Mouse (Mus musculus) embryonic facial prominence, embryonic 12.5 days (tissue): ENCODE data around the gene Ranbp2. TPM values are rescaled to one million over a fixed set of nuclear protein-coding genes. Genes with fewer than 3 reads are reported as not detected.

Experiments
- ATAC-seq: fragments of 200-750 bp; cut with Nextera tagmentation; 2 replicates; pipeline ENCODE4 v1.8.0; 2017; ENCODE audit not compliant: insufficient number of reproducible peaks, insufficient read depth, low FRiP score, low TSS enrichment
- H3K27ac ChIP-seq: fragments of 300-500 bp; sonication (generic); 2 replicates; pipeline ENCODE4 v1.5.1; 2016; ENCODE audit warnings: mild to moderate bottlenecking
- H3K27me3 ChIP-seq: fragments of 300-500 bp; sonication (generic); 2 replicates; pipeline ENCODE4 v1.6.1; 2016; ENCODE audit warnings: mild to moderate bottlenecking, moderate library complexity
- H3K36me3 ChIP-seq: fragments of 300-500 bp; sonication (generic); 2 replicates; pipeline ENCODE4 v1.6.1; 2016; ENCODE audit warnings: mild to moderate bottlenecking
- H3K4me1 ChIP-seq: fragments of 300-500 bp; sonication (generic); 2 replicates; pipeline ENCODE4 v1.6.1; 2016
- H3K4me2 ChIP-seq: fragments of 300-500 bp; sonication (generic); replicated peaks from 2 replicates; pipeline ENCODE4 v1.6.1; 2016; ENCODE audit warnings: mild to moderate bottlenecking, moderate library complexity
- H3K4me3 ChIP-seq: fragments of 300-500 bp; sonication (generic); 2 replicates; pipeline ENCODE4 v1.5.1; 2016; ENCODE audit warnings: mild to moderate bottlenecking
- H3K9ac ChIP-seq: fragments of 300-500 bp; sonication (generic); 2 replicates; pipeline ENCODE4 v1.6.1; 2016; ENCODE audit warnings: mild to moderate bottlenecking, moderate library complexity
- H3K9me3 ChIP-seq: fragments of 300-500 bp; sonication (generic); 2 replicates; pipeline ENCODE4 v1.6.1; 2016; ENCODE audit warnings: mild to moderate bottlenecking, moderate library complexity
- WGBS: fragments of 180-500 bp; shearing (Covaris S2); methylation state at CpG from one replicate; pipeline ENCODE4 v1.1.7; 2016; 5-methylcytosine and 5-hydroxymethylcytosine counted together
- polyA plus RNA-seq: library from polyadenylated mRNA; unstranded; fragments of >200 nt; fragmentation: Nextera tagmentation; extraction: Ambion mirVana; gene quantifications from 2 replicates; pipeline ENCODE4 v1.2.1, GENCODE M21; 2016

Ranbp2 gene
- 26.8 and 28.6 TPM in 2 replicates for polyA plus RNA-seq

GRCm38 (mm10) chr10:58446384-58447279 lies at the start of gene Ranbp2:
Gene Ranbp2 (plus strand): TSS chr10:58446920.
- peaks cover 6% of the 10 kb centered on the region; the same call in 1 of the 2 replicates for H3K4me1 ChIP-seq
- peak; percentile 97 for ATAC-seq
- peak within 1 kb of the TSS; percentile 63 for H3K4me2 ChIP-seq
- H3K9me3 ChIP-seq = no peaks in the 10 kb centered on the region
- H3K27me3 ChIP-seq = no peaks in the 10 kb centered on the region
- H3K4me3 ChIP-seq = peak within 1 kb of the TSS; percentile 98
- peak within 1 kb of the TSS; percentile 94 for H3K27ac ChIP-seq
- H3K36me3 ChIP-seq = no peaks in the 10 kb centered on the region
- peak within 1 kb of the TSS; percentile 98 for H3K9ac ChIP-seq
- under 1% methylated on average over 91 of the region's 91 CpGs for WGBS

- Histone ChIP-seq H3K4me3 (no peak overlapping the region), H3K36me3 (peaks cover 12% of the 10 kb centered on the region; the same call in 1 of the 2 replicates), H3K9ac (no peak overlapping the region), H3K27ac (no peak overlapping the region), H3K4me2 (no peak overlapping the region), H3K9me3 (no peaks in the 10 kb centered on the region), H3K27me3 (no peaks in the 10 kb centered on the region), H3K4me1 (no peaks in the 10 kb centered on the region)
- WGBS = 93% methylated on average over 8 of the region's 8 CpGs
- no peak for ATAC-seq
Measured at GRCm38 (mm10) chr10:58398941-58399340, 47.8 kb upstream of the Ranbp2 start.

- ATAC-seq = no peak
- H3K27ac ChIP-seq = no peak overlapping the region
- H3K4me1 ChIP-seq = no peaks in the 10 kb centered on the region
- no peak overlapping the region for H3K4me2 ChIP-seq
- H3K9me3 ChIP-seq = no peaks in the 10 kb centered on the region
- H3K9ac ChIP-seq = no peak overlapping the region
- no peak overlapping the region for H3K4me3 ChIP-seq
- peaks cover 22% of the 10 kb centered on the region; the same call in 1 of the 2 replicates for H3K36me3 ChIP-seq
- H3K27me3 ChIP-seq = no peaks in the 10 kb centered on the region
- WGBS = 89% methylated on average over 3 of the region's 3 CpGs
Measured at GRCm38 (mm10) chr10:58401838-58402237, 44.9 kb upstream of the Ranbp2 start.

DNA sequence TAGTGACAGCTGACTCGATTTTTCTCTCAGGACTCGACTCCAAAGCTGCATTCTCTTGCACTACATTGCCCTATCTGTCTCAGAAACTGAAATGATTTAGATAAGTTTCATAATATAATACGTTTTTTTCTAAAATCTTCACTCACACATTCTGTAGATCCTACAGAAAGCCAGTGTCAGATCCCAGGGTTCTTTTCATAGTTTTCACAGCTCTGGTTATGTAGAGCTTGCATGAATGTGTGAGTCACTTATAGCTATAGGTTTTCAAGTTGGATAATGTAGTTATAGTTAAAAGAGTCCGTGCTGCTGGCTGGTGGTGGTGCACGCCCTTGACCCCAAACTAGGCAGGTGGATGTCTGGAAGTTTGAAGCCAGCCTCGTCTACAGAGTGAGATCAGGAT lies 42.1 kb upstream of the Ranbp2 start:
- Histone ChIP-seq H3K4me2 (no peak overlapping the region), H3K9ac (no peak overlapping the region), H3K27ac (no peak overlapping the region), H3K27me3 (no peaks in the 10 kb centered on the region), H3K9me3 (no peaks in the 10 kb centered on the region), H3K36me3 (peaks cover 20% of the 10 kb centered on the region), H3K4me3 (no peak overlapping the region), H3K4me1 (no peaks in the 10 kb centered on the region)
- WGBS = 87% methylated on average over 6 of the region's 6 CpGs
- ATAC-seq = no peak

GRCm38 (mm10) chr10:58405285-58405948 lies 41.3 kb upstream of the Ranbp2 start:
- H3K4me1 ChIP-seq = no peaks in the 10 kb centered on the region
- no peak for ATAC-seq
- no peak overlapping the region for H3K27ac ChIP-seq
- H3K36me3 ChIP-seq = peaks cover 27% of the 10 kb centered on the region
- no peaks in the 10 kb centered on the region for H3K27me3 ChIP-seq
- 90% methylated on average over 4 of the region's 4 CpGs for WGBS
- no peak overlapping the region for H3K4me3 ChIP-seq
- no peak overlapping the region for H3K9ac ChIP-seq
- no peak overlapping the region for H3K4me2 ChIP-seq
- no peaks in the 10 kb centered on the region for H3K9me3 ChIP-seq

- WGBS = 78% methylated on average over 2 of the region's 2 CpGs
- no peak overlapping the region for H3K4me2 ChIP-seq
- H3K4me3 ChIP-seq = no peak overlapping the region
- H3K9me3 ChIP-seq = no peaks in the 10 kb centered on the region
- no peak overlapping the region for H3K9ac ChIP-seq
- H3K4me1 ChIP-seq = no peaks in the 10 kb centered on the region
- no peak for ATAC-seq
- H3K27me3 ChIP-seq = no peaks in the 10 kb centered on the region
- peaks cover 29% of the 10 kb centered on the region for H3K36me3 ChIP-seq
- no peak overlapping the region for H3K27ac ChIP-seq
Measured at GRCm38 (mm10) chr10:58405949-58406305, 40.8 kb upstream of the Ranbp2 start.

DNA sequence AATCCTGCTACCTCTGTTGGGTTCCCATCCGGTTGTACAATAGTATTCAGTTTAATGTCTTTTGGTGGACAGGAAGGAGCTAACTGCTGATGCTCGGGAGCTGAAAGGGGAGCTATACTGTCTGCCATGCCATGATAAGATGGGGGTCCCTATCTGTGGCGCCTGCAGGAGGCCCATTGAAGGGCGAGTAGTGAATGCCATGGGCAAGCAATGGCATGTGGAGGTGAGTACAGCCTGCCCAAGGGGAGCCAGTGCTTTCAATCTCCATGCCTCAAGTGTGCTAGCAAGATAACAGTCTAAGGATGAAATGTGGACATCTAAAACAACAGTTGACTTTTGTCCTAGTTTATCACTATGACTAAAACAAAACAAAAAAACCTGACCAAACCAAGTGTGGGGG lies 34.4 kb upstream of the Ranbp2 start:
- Histone ChIP-seq H3K4me3 (no peak overlapping the region), H3K9me3 (no peaks in the 10 kb centered on the region), H3K36me3 (peaks cover 52% of the 10 kb centered on the region), H3K27ac (no peak overlapping the region), H3K27me3 (no peaks in the 10 kb centered on the region), H3K4me2 (no peak overlapping the region), H3K9ac (no peak overlapping the region), H3K4me1 (no peaks in the 10 kb centered on the region)
- ATAC-seq = no peak
- WGBS = 91% methylated on average over 4 of the region's 4 CpGs

GRCm38 (mm10) chr10:58412852-58413251 lies 33.9 kb upstream of the Ranbp2 start:
- H3K4me1 ChIP-seq = no peaks in the 10 kb centered on the region
- no peak overlapping the region for H3K9ac ChIP-seq
- no peak overlapping the region for H3K4me3 ChIP-seq
- ATAC-seq = no peak
- H3K9me3 ChIP-seq = no peaks in the 10 kb centered on the region
- peaks cover 52% of the 10 kb centered on the region for H3K36me3 ChIP-seq
- H3K27me3 ChIP-seq = no peaks in the 10 kb centered on the region
- no peak overlapping the region for H3K27ac ChIP-seq
- H3K4me2 ChIP-seq = no peak overlapping the region

GRCm38 (mm10) chr10:58416702-58417101 lies 30.0 kb upstream of the Ranbp2 start:
- Histone ChIP-seq H3K4me3 (no peak overlapping the region), H3K27me3 (no peaks in the 10 kb centered on the region), H3K36me3 (peaks cover 48% of the 10 kb centered on the region), H3K4me2 (no peak overlapping the region), H3K4me1 (no peaks in the 10 kb centered on the region), H3K9ac (no peak overlapping the region), H3K9me3 (no peaks in the 10 kb centered on the region), H3K27ac (no peak overlapping the region)
- WGBS = 90% methylated on average over 3 of the region's 3 CpGs
- ATAC-seq = no peak

DNA sequence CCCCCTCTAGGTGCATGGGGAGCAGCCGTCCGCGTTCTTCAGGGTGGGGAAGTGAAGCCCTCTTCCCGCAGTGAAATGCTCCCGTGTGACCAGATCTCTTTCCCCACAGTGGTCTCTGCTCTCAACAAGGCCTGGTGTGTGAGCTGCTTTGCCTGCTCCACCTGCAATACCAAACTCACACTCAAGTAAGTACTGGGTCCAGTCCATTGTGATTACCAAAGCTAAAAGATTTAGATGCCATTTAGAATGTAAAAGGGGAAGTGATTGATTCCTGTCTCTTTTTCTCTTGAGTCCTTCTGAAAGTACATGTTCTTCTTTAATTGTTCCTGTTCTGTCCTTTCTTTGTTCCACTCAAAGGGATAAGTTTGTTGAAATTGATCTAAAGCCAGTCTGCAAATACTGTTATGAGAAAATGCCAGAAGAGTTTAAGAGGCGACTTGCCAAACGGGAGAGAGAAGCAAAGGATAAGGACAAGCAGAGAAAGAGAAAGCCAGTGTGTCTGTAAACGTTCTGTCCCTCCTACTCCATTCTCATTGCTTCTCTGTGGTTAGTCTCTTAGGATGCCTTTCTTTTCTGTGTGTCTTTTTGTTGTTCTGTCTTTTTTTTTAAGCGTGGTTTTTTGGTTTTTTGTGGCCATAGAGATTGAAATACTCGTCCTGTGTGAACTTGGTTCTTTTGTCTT lies 28.3 kb upstream of the Ranbp2 start:
- Histone ChIP-seq H3K36me3 (peaks cover 42% of the 10 kb centered on the region), H3K4me1 (no peaks in the 10 kb centered on the region), H3K4me2 (no peak overlapping the region), H3K9ac (no peak overlapping the region), H3K4me3 (no peak overlapping the region), H3K27me3 (no peaks in the 10 kb centered on the region), H3K27ac (no peak overlapping the region), H3K9me3 (no peaks in the 10 kb centered on the region)
- WGBS = 90% methylated on average over 10 of the region's 10 CpGs
- ATAC-seq = no peak

DNA sequence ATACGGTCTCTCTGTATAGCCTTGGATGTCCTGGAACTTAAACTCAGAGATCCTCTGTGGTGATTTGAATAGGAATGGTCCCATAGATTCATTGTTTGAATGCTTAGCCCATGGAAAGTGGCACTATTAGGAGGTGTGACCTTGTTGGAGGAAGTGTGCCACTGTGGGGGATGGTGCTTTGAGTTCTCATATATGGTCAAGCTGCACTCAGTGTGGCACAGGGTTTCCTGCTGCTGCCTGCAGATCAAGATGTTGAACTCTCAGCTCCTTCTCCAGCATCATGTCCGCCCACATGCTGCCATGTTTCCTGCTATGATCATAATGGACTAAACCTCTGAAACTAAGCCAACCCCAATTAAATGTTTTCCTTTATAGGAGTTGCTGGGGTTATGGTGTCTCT lies 18.8 kb upstream of the Ranbp2 start:
- H3K36me3 ChIP-seq = peaks cover 12% of the 10 kb centered on the region; the same call in 1 of the 2 replicates
- no peak overlapping the region for H3K27ac ChIP-seq
- no peaks in the 10 kb centered on the region for H3K9me3 ChIP-seq
- H3K4me3 ChIP-seq = no peak overlapping the region
- 92% methylated on average over 2 of the region's 2 CpGs for WGBS
- no peaks in the 10 kb centered on the region for H3K4me1 ChIP-seq
- H3K27me3 ChIP-seq = no peaks in the 10 kb centered on the region
- H3K9ac ChIP-seq = no peak overlapping the region
- ATAC-seq = no peak
- H3K4me2 ChIP-seq = no peak overlapping the region
